Mouse (Mus musculus): ENCODE measurements around the gene Fnbp1l. TPM values are rescaled to one million over a fixed set of nuclear protein-coding genes. Genes with fewer than 3 reads are reported as not detected.
A peak's percentile ranks its signal among the peaks of the same experiment; 100 is the strongest.

Fnbp1l gene
- total and polyA plus RNA-seq, 3 experiments: 1.5 to 2.0 (median 2.0) TPM

- TF ChIP-seq GABPA (IDR thresholded peaks at IDR 0.05; ENCODE audit: insufficient replicate concordance, low read depth, low read length): no peak
- peak; percentile 45; the same call in 1 of the 2 replicates for TF ChIP-seq ZNF384 (IDR thresholded peaks at IDR 0.05; ENCODE audit: low read depth, low read length)
- peak; percentile 46; the same call in 1 of the 2 replicates for TF ChIP-seq MXI1 (IDR thresholded peaks at IDR 0.05; ENCODE audit: low read depth, low read length)
- peak; percentile 62 for TF ChIP-seq MEF2A (IDR thresholded peaks at IDR 0.05; ENCODE audit: borderline replicate concordance, low read depth, low read length)
- 0 out of 2 replicates have a peak, but pooled peaks have one; percentile 54 for TF ChIP-seq MAZ (IDR thresholded peaks at IDR 0.05; ENCODE audit: low read depth, low read length)
- no peak for TF ChIP-seq JUN (IDR thresholded peaks at IDR 0.05; ENCODE audit: insufficient read depth, low read depth, low read length)
- TF ChIP-seq ZMIZ1 (IDR thresholded peaks at IDR 0.05; ENCODE audit: low read depth, low read length): no peak
- no peak for TF ChIP-seq CHD1 (IDR thresholded peaks at IDR 0.05; ENCODE audit: low read depth, low read length)
- TF ChIP-seq JUND (conservative IDR thresholded peaks at IDR 0.05; ENCODE audit: low read depth, low read length): peak; percentile 61; the same call in 1 of the 2 replicates
- peak; percentile 68 for TF ChIP-seq TCF12 (IDR thresholded peaks at IDR 0.05; ENCODE audit: low read depth, low read length)
- no peak for TF ChIP-seq EP300 (IDR thresholded peaks at IDR 0.05; ENCODE audit: low read length)
Observed at GRCm38 (mm10) chr3:122638329-122639196, 19.0 kb upstream of the Fnbp1l start (continued).

DNA sequence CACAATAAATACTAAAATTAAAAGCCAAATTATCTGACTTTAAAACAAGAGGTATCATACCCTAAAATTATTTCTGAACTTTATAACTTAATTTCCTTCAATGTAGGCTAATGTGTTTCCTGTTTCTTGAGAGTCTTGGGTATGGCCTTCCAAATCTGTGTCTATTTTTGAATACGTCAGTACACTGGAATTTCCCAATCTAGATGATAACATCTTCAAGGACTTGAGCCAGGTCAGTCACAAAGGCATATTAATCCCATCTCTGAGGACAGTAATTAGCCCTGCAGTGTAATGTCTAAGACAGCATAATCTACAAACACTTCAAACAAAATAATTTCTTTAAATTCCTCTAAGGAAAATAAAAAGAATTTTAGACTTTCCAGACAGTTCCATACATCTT is 17.8 kb upstream of the Fnbp1l start:
- TF ChIP-seq HCFC1 (IDR thresholded peaks at IDR 0.05; ENCODE audit: low read depth, low read length) (no peak), POLR2AphosphoS2 (IDR thresholded peaks at IDR 0.05; ENCODE audit: low read depth, low read length) (no peak), SMC3 (IDR thresholded peaks at IDR 0.05; ENCODE audit: low read depth, low read length) (no peak), MXI1 (IDR thresholded peaks at IDR 0.05; ENCODE audit: low read depth, low read length) (no peak), CHD1 (IDR thresholded peaks at IDR 0.05; ENCODE audit: low read depth, low read length) (no peak), CHD2 (IDR thresholded peaks at IDR 0.05; ENCODE audit: low read length) (no peak), PAX5 (IDR thresholded peaks at IDR 0.05; ENCODE audit: low read length) (no peak), RAD21 (IDR thresholded peaks at IDR 0.05; ENCODE audit: low read depth, low read length) (no peak), JUND (conservative IDR thresholded peaks at IDR 0.05; ENCODE audit: low read depth, low read length) (no peak), ELF1 (IDR thresholded peaks at IDR 0.05; ENCODE audit: low read depth, low read length) (no peak)
- dilution Hi-C loops (cut with MboI; ENCODE audit: extremely low pct_ligation_motif_present, extremely low pct_unique_long_range_greater_than_20kb, low sequenced_read_pairs): no loop called here
- no peaks in the 10 kb centered on the region for H3K79me2 ChIP-seq (replicated peaks; ENCODE audit: control insufficient read depth, extremely low read depth, insufficient read depth, poor library complexity, severe bottlenecking)
- no peak overlapping the region for H3K4me3 ChIP-seq (replicated peaks in 1 of 3; ENCODE audit: low read depth in 2 of 3, low read length in 2 of 3, poor library complexity in 1 of 3)
- no peak overlapping the region for H3K4me2 ChIP-seq (ENCODE audit: insufficient read depth, low read depth, poor library complexity, severe bottlenecking)
- H3K27ac ChIP-seq (ENCODE audit: insufficient read depth, low read depth): no peak overlapping the region
- H3K9me3 ChIP-seq (replicated peaks; ENCODE audit: low read length): peaks cover under 1% of the 10 kb centered on the region
- H3K4me1 ChIP-seq (ENCODE audit: control insufficient read depth in 1 of 2, insufficient read depth in 2 of 2): peaks cover 3 to 8% of the 10 kb centered on the region in 2 experiments
- DNase-seq (ENCODE audit: extremely low read depth): no peak
- in situ Hi-C loops (cut with MboI; ENCODE audit: low pct_ligation_motif_present, low pct_unique_long_range_greater_than_20kb, low sequenced_read_pairs): loop anchor here (25.0 kb wide), 3 partner anchors 275 to 750 kb away; partner anchors contain the start of genes 1810037I17Rik and Gm10959
- no peaks in the 10 kb centered on the region for H3K36me3 ChIP-seq (replicated peaks in 1 of 2; ENCODE audit: control insufficient read depth in 1 of 2, insufficient read depth in 1 of 2, low read length in 1 of 2)
- no peaks in the 10 kb centered on the region for H3K27me3 ChIP-seq (replicated peaks)
- H3K9ac ChIP-seq (ENCODE audit: insufficient read depth, low read depth): no peak overlapping the region

All from CH12.LX (cell line).